Mouse (Mus musculus) embryo, embryonic 9.5 days (tissue): ENCODE data around the gene Slc25a30.
"Not testable (repeated sequence)": the region's sequence is repeated elsewhere in the genome, so short reads cannot be mapped to it uniquely, and the experiment has no call there.

ENCODE experiments used
- DNase-seq: peaks from one replicate; pipeline ENCODE4 v3.0.0-alpha.2; 2017; ENCODE audit errors: extremely low spot score

Slc25a30 gene

GRCm38 (mm10) chr14:75786868-75787793 lies at the start of gene Slc25a30:
Gene Slc25a30, minus strand, starts transcription at chr14:75787037.
- DNase-seq: peak; percentile 95

- no peak for DNase-seq
Observed at GRCm38 (mm10) chr14:75836579-75836978, 49.7 kb upstream of the Slc25a30 start.

- DNase-seq: no peak
Observed at GRCm38 (mm10) chr14:75834739-75835381, 48.0 kb upstream of the Slc25a30 start.

- DNase-seq: peak; percentile 86
Observed at GRCm38 (mm10) chr14:75834251-75834738, 47.5 kb upstream of the Slc25a30 start.

- DNase-seq: no peak
Observed at GRCm38 (mm10) chr14:75833546-75834250, 46.9 kb upstream of the Slc25a30 start.

GRCm38 (mm10) chr14:75832982-75833381 lies 46.1 kb upstream of the Slc25a30 start:
- DNase-seq: no peak

GRCm38 (mm10) chr14:75832031-75832430 lies 45.2 kb upstream of the Slc25a30 start:
- no peak for DNase-seq

GRCm38 (mm10) chr14:75829817-75830216 lies 43.0 kb upstream of the Slc25a30 start:
- DNase-seq: not testable (repeated sequence)

GRCm38 (mm10) chr14:75828866-75829806 lies 42.3 kb upstream of the Slc25a30 start:
- peak; percentile 82 for DNase-seq

- DNase-seq: no peak
Observed at GRCm38 (mm10) chr14:75828221-75828620, 41.4 kb upstream of the Slc25a30 start.

- no peak for DNase-seq
Observed at GRCm38 (mm10) chr14:75826851-75827410, 40.1 kb upstream of the Slc25a30 start.

GRCm38 (mm10) chr14:75820007-75820406 lies 33.2 kb upstream of the Slc25a30 start:
- DNase-seq: no peak

GRCm38 (mm10) chr14:75819341-75819740 lies 32.5 kb upstream of the Slc25a30 start:
- no peak for DNase-seq

GRCm38 (mm10) chr14:75818528-75818927 lies 31.7 kb upstream of the Slc25a30 start:
- no peak for DNase-seq

GRCm38 (mm10) chr14:75809931-75810330 lies 23.1 kb upstream of the Slc25a30 start:
- no peak for DNase-seq

GRCm38 (mm10) chr14:75807800-75808199 lies 21.0 kb upstream of the Slc25a30 start:
- DNase-seq: no peak

GRCm38 (mm10) chr14:75797769-75798386 lies 11.0 kb upstream of the Slc25a30 start:
- DNase-seq: peak; percentile 16

- no peak for DNase-seq
Observed at GRCm38 (mm10) chr14:75795918-75796317, 9.1 kb upstream of the Slc25a30 start.

- DNase-seq: no peak
Observed at GRCm38 (mm10) chr14:75794726-75795125, 7.9 kb upstream of the Slc25a30 start.

GRCm38 (mm10) chr14:75794324-75794723 lies 7.5 kb upstream of the Slc25a30 start:
- no peak for DNase-seq
